Mouse (Mus musculus) left cerebral cortex, postnatal 10 days (tissue): Measurements from ENCODE around the gene Ints11. TPM values are rescaled to one million over a fixed set of nuclear protein-coding genes. Genes with fewer than 3 reads are reported as not detected.

Source experiments
- DNase-seq, 2 experiments: peaks; one replicate each; pipeline ENCODE4 v3.0.0; 2021 to 2022; ENCODE audit warnings: low spot score in 2 of 2, mixed read lengths in 1 of 2; ENCODE audit errors: extremely low spot score in 1 of 2
- intact Hi-C: fragments of 180-260 bp; cut with DNase I; formaldehyde crosslinking; loops from one replicate; pipeline ENCODE4 v1.15.1; 2025
- microRNA-seq: library from miRNA; unstranded; fragments of <30 nt; microRNA quantifications from one replicate; pipeline ENCODE4 v1.2.0, GENCODE M21; 2022
- total RNA-seq, 2 experiments: library from RNA; stranded (reverse); gene quantifications; 2 replicates each; pipeline ENCODE4 v1.2.3; 2021

Ints11 gene
- total RNA-seq, 2 experiments from 2014 or later, result 38.3 to 39.8 TPM

DNA sequence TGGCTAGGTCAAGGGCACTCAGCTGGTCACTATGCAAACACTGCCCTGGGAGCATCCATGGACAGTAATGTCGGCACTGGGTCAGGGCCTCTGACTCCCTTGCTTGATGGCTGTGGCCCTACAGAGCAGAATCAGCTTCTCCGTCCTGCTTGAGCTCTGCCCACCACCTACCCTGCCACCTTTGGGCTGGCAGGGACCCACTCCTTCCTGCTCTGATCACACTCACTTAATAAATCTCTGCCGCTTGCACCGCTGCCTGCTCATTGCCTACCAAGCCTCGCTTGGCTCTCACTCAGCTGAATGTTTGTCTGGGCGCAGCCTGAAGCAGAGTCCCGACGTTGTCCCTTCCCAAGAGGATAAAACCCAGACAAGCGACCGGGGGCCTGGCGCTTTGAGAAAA lies 37.7 kb downstream of the Ints11 start:
- intact Hi-C loops, result no loop called here

DNA sequence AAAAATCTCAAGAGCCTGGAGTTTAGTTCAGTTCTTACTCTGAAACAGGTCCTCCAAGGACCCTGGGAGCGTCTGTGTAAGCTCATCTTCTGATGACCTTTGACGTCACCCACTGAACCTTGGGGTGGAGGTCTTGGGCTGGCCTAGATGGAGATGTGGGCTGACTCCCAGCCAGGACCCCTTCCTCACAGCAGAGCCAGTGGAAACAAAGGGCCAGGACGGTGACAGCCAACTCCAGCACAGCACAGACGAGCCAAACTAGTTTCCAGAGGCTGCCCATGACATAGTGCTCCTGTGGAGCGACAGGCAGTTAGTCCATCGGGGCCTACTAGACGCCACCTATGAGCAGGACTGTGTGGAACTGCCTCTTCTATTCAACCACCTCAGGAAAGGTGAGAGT lies 38.9 kb downstream of the Ints11 start:
- peak; percentile 1 to 25 for DNase-seq
- intact Hi-C loops, result no loop called here

More for the DNA sequence above, 37.7 kb downstream of the Ints11 start:
- DNase-seq, result peak in 1 of 2 experiments; percentile 23

DNA sequence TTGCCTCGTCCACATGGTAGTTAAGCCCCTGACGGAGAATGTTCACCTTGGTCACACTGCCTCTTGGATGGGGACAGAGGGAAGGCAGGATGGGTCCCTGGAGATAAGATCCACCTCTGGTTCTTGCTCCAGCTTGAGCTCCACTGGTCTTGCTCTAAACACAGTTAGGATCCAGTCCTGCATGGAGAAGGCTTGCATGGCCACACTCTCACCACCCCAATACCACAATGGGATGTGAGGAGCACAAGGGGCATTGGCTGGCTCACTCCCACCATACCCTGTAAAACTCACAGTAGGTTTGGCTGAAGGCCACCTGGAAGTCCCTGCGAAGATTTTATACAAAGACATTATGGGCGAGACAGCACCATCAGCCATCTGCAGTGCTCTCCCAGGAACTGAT lies 39.4 kb downstream of the Ints11 start:
- peak in 1 of 2 experiments; percentile 17 for DNase-seq
- intact Hi-C loops, result no loop called here

- intact Hi-C loops, result no loop called here
Observed at GRCm38 (mm10) chr4:155932031-155932430, 62.7 kb downstream of the Ints11 start.

More at GRCm38 (mm10) chr4:155932031-155932430, 62.7 kb downstream of the Ints11 start:
- no peak for DNase-seq

Small RNA genes within 50 kb of the gene (microRNA-seq; reads per million reads assigned to microRNA genes)
- gene Gm22991, result not detected

Other genes with a start within 250 kb of the Ints11 start
- gene Cdk11b, start 244.7 kb upstream of the Ints11 start, total RNA-seq, result 10 to 100 TPM; 42.0 to 51.4 TPM
- not detected for gene Gm10563, start 224.1 kb upstream of the Ints11 start, total RNA-seq
- 1 to 10 TPM; 2.1 to 2.2 TPM for gene Mmp23, start 216.2 kb upstream of the Ints11 start, total RNA-seq
- gene Mib2, start 200.3 kb upstream of the Ints11 start, total RNA-seq, result 100 to 1,000 TPM in 1 of 2 experiments, 10 to 100 TPM in 1; 98.4 to 100 TPM
- gene Fndc10, start 175.2 kb upstream of the Ints11 start, total RNA-seq, result 10 to 100 TPM; 20.2 to 22.2 TPM
- 10 to 100 TPM; 82.3 to 85.4 TPM for gene Ssu72, start 164.7 kb upstream of the Ints11 start, total RNA-seq
- 10 to 100 TPM; 63.6 to 68.8 TPM for gene Tmem240, start 134.7 kb upstream of the Ints11 start, total RNA-seq
- 10 to 100 TPM; 56.0 to 57.9 TPM for gene Atad3a, start 108.5 kb upstream of the Ints11 start, total RNA-seq
- 10 to 100 TPM; 14.6 to 19.3 TPM for gene Vwa1, start 94.8 kb upstream of the Ints11 start, total RNA-seq
- gene Tmem88b, start 83.7 kb upstream of the Ints11 start, total RNA-seq, result 1 to 10 TPM; 3.0 to 5.4 TPM
- not detected for gene Ankrd65, start 79.1 kb upstream of the Ints11 start, total RNA-seq
- 100 to 1,000 TPM; 103 to 111 TPM for gene Mrpl20, start 66.7 kb upstream of the Ints11 start, total RNA-seq
- gene Ccnl2, start 57.1 kb upstream of the Ints11 start, total RNA-seq, result 10 to 100 TPM; 68.7 to 71.2 TPM
- 10 to 100 TPM; 81.6 to 82.6 TPM for gene Aurkaip1, start 38.3 kb upstream of the Ints11 start, total RNA-seq
- 10 to 100 TPM; 10.6 to 14.1 TPM for gene Mxra8, start 29.9 kb upstream of the Ints11 start, total RNA-seq
- 10 to 100 TPM; 70.6 to 74.2 TPM for gene Dvl1, start 22.1 kb upstream of the Ints11 start, total RNA-seq
- under 1 TPM; 0.13 to 0.22 TPM for gene Tas1r3, start 6.2 kb upstream of the Ints11 start, total RNA-seq
- 10 to 100 TPM; 29.6 to 30.8 TPM for gene Cptp, start 106 bp upstream of the Ints11 start, total RNA-seq
- 10 to 100 TPM; 66.0 to 71.2 TPM for gene Pusl1, start 22.2 kb downstream of the Ints11 start, total RNA-seq
- 100 to 1,000 TPM; 144 to 146 TPM for gene Acap3, start 22.3 kb downstream of the Ints11 start, total RNA-seq
- 10 to 100 TPM; 84.9 to 93.8 TPM for gene Ube2j2, start 74.3 kb downstream of the Ints11 start, total RNA-seq
- 10 to 100 TPM; 19.2 to 20.9 TPM for gene C1qtnf12, start 92.8 kb downstream of the Ints11 start, total RNA-seq
- 10 to 100 TPM; 11.4 to 11.8 TPM for gene B3galt6, start 123.1 kb downstream of the Ints11 start, total RNA-seq
- gene Sdf4, start 123.3 kb downstream of the Ints11 start, total RNA-seq, result 100 to 1,000 TPM; 136 to 139 TPM
- gene Tnfrsf4, start 144.3 kb downstream of the Ints11 start, total RNA-seq, result 1 to 10 TPM in 1 of 2 experiments, under 1 TPM in 1; 0.32 to 1.4 TPM
- not detected for gene Tnfrsf18, start 156.6 kb downstream of the Ints11 start, total RNA-seq
- gene Ttll10, start 189.9 kb downstream of the Ints11 start, total RNA-seq, result not detected
- 10 to 100 TPM; 26.5 to 27.9 TPM for gene 9430015G10Rik, start 240.4 kb downstream of the Ints11 start, total RNA-seq